Mouse (Mus musculus) T-cell, adult 2 months (primary cell): ENCODE data around the gene 1110025L11Rik.
"Not testable (repeated sequence)": the region's sequence is repeated elsewhere in the genome, so short reads cannot be mapped to it uniquely, and the experiment has no call there.

Experiments
- DNase-seq: peaks from one replicate; pipeline ENCODE4 v3.0.0; 2022; ENCODE audit warnings: low spot score

The 1110025L11Rik gene

DNA sequence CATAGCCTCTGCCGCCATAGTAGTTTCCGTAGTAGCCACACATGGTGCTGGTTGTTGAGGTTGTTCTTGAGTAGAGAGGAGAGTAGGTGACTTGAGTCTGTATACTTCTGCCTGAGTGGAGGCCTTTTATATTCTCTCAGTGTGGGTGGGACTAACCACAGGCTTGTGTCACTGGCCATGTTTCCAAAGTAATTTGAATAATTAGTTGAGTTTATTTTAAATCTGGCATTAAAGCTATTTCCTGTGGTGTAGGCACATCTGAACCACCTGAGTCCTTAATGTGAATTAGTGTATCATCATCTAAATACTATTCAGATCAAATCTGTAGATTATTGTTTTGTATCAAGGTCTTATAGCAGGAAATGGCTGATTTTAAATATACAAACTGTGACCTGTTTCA is at the start of gene 1110025L11Rik:
TSS of gene 1110025L11Rik (minus strand) at position 101 of the 400 bp plus-strand sequence.
- DNase-seq: not testable (repeated sequence)

DNA sequence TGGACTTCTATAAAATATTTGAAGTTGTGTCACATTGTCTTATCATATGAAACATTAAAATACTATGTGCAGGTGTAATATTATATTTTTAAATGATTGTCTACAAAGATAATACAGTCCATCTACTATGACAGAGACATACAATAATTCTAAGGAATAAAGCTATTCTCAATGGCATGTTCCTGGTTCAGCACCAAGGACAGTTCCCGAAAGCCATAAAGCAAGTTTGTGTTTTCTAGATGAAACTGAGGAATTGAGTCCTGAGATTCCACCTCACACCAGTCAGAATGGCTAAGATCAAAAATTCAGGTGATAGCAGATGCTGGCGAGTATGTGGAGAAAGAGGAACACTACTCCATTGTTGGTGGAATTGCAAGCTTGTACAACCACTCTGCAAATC is 7.2 kb upstream of the 1110025L11Rik start:
- not testable (repeated sequence) for DNase-seq

DNA sequence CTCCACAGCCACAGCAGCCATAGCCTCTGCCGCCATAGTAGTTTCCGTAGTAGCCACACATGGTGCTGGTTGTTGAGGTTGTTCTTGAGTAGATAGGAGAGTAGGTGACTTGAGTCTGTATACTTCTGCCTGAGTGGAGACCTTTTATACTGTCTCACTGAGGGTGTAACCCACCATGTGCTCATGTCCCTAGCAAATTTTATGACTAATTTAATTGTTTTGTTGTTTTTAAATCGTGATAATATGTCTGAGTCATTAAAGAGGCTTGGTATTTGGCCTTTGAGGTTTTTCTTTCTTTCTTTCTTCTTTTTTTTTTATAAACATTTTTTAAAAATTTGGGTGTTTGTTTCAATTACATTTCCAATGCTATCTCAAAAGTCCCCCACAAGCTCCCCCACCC is 16.0 kb downstream of the 1110025L11Rik start, which contains the start of gene Krtap6-5:
TSS of gene Krtap6-5 (minus strand) at position 101 of the 400 bp plus-strand sequence.
- DNase-seq: no peak

DNA sequence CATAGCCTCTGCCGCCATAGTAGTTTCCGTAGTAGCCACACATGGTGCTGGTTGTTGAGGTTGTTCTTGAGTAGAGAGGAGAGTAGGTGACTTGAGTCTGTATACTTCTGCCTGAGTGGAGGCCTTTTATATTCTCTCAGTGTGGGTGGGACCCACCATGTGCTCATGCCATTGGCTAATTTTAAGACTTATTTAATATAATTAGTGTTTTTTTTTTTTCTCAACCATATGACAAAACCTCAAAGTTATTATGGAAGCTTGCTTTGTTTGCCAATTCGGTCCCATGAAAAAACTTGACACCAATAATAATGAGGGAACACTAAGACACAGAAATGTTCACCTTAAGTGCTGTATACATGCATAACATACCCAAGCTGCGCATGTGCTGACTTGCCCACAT is 22.4 kb downstream of the 1110025L11Rik start, which contains the start of gene Gm10228:
TSS of gene Gm10228 (minus strand) at position 101 of the 400 bp plus-strand sequence.
- DNase-seq: not testable (repeated sequence)

DNA sequence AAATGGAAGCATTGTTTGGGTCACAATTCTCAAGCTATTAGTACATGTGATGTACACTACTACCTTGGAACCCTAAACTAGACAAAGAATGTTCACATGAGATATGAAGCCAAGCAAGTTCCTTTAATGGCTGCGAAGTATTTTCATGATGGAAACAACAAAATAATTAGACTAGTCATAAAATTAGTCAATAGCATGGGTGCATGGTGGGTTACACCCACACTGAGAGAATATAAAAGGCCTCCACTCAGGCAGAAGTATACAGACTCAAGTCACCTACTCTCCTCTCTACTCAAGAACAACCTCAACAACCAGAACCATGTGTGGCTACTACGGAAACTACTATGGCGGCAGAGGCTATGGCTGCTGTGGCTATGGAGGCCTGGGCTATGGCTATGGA is 32.4 kb downstream of the 1110025L11Rik start, which contains the start of gene Krtap6-1:
TSS of gene Krtap6-1 (plus strand) at position 301 of the 400 bp plus-strand sequence.
- not testable (repeated sequence) for DNase-seq

DNA sequence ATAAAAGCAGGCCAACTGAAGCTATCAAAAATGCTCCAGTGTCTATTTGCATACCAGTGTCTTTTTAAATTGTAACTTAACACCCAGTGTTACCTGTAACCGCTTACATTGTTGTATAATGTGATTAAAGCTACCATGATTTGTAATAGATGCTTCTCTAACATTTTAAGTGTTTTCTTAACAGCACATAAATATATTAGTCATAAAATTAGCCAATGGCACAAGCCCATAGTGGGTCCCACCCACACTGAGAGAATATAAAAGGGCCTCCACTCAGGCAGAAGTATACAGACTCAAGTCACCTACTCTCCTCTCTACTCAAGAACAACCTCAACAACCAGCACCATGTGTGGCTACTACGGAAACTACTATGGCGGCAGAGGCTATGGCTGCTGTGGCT is 48.8 kb downstream of the 1110025L11Rik start, which contains the start of gene Gm10229:
TSS of gene Gm10229 (plus strand) at position 301 of the 400 bp plus-strand sequence.
- not testable (repeated sequence) for DNase-seq

DNA sequence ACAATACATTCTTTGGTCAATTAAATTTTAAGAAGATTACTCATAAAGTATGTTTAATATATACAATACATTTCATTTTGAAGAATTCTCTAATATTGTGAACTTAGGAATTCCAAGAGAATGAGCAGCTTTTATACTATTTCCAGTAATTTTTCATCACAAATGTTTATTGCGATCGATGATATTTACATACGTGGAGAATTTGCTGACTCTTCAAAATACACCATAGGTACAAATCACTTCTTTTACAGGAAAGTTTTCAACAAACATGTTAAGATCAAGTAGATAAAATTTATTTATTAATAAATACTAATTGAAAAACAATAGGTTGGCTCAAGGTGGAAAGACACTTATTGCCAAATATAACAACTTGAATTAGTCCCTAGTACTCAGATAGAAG is 49.8 kb downstream of the 1110025L11Rik start:
- no peak for DNase-seq
